Mouse (Mus musculus) midbrain, embryonic 13.5 days (tissue): Measurements from ENCODE around the gene Cyp2b10. TPM values are rescaled to one million over a fixed set of nuclear protein-coding genes. Genes with fewer than 3 reads are reported as not detected.
"Not testable (repeated sequence)": the region's sequence is repeated elsewhere in the genome, so short reads cannot be mapped to it uniquely, and the experiment has no call there.

Experiments
- ATAC-seq: fragments of 200-750 bp; cut with Nextera tagmentation; 2 replicates; pipeline ENCODE4 v1.8.0; 2017; ENCODE audit warnings: mild to moderate bottlenecking, moderate TSS enrichment, moderate library complexity
- H3K27ac ChIP-seq: fragments of 300-500 bp; sonication (generic); 2 replicates; pipeline ENCODE4 v1.5.1; 2015; ENCODE audit warnings: inconsistent platforms, mild to moderate bottlenecking, moderate library complexity
- H3K27me3 ChIP-seq: fragments of 300-500 bp; sonication (generic); 2 replicates; pipeline ENCODE4 v1.6.1; 2015; ENCODE audit warnings: mild to moderate bottlenecking, inconsistent platforms
- H3K36me3 ChIP-seq: fragments of 300-500 bp; sonication (generic); 2 replicates; pipeline ENCODE4 v1.6.1; 2015; ENCODE audit warnings: mild to moderate bottlenecking, inconsistent platforms
- H3K4me1 ChIP-seq: fragments of 300-500 bp; sonication (generic); replicated peaks from 2 replicates; pipeline ENCODE4 v1.6.1; 2015; ENCODE audit warnings: inconsistent platforms
- H3K4me2 ChIP-seq: fragments of 300-500 bp; sonication (generic); replicated peaks from 2 replicates; pipeline ENCODE4 v1.6.1; 2015; ENCODE audit warnings: moderate library complexity, mild to moderate bottlenecking, inconsistent platforms
- H3K4me3 ChIP-seq: fragments of 300-500 bp; sonication (generic); replicated peaks from 2 replicates; pipeline ENCODE4 v1.5.1; 2015; ENCODE audit warnings: mild to moderate bottlenecking, inconsistent platforms
- H3K9ac ChIP-seq: fragments of 300-500 bp; sonication (generic); replicated peaks from 2 replicates; pipeline ENCODE4 v1.6.1; 2015; ENCODE audit warnings: mild to moderate bottlenecking, inconsistent platforms
- H3K9me3 ChIP-seq: fragments of 300-500 bp; sonication (generic); 2 replicates; pipeline ENCODE4 v1.6.1; 2016; ENCODE audit warnings: mild to moderate bottlenecking, inconsistent platforms
- WGBS: fragments of 180-500 bp; shearing (Covaris S2); methylation state at CpG from one replicate; pipeline ENCODE4 v1.1.7; 2015; 5-methylcytosine and 5-hydroxymethylcytosine counted together
- polyA plus RNA-seq: library from polyadenylated mRNA; unstranded; fragments of >200 nt; fragmentation: Nextera tagmentation; extraction: Ambion mirVana; gene quantifications from 2 replicates; pipeline ENCODE4 v1.2.1, GENCODE M21; 2015

Cyp2b10 gene
- polyA plus RNA-seq: not detected in 2 replicates

DNA sequence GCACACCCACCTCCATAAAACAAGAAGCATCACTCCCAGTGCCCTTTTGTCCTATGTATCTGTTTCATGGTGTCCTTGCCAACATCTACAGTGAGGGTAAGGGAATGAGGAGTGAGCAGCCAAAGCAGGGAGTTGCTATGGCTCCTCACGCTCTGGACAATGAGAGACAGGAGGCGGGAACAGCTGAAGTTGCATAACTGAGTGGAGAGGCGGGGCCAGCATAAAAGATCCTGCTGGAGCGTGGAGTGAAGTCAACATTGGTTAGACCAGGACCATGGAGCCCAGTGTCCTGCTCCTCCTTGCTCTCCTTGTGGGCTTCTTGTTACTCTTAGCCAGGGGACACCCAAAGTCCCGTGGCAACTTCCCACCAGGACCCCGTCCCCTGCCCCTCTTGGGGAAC, at the start of gene Cyp2b10:
TSS of gene Cyp2b10 (plus strand) at position 210 of the 400 bp plus-strand sequence.
- no peak within 1 kb of the TSS for H3K9ac ChIP-seq
- no peak within 1 kb of the TSS for H3K4me3 ChIP-seq
- H3K36me3 ChIP-seq: no peaks in the 10 kb centered on the region
- no peak within 1 kb of the TSS for H3K27ac ChIP-seq
- WGBS: 72% methylated on average over 6 of the region's 6 CpGs
- ATAC-seq: no peak
- no peaks in the 10 kb centered on the region for H3K27me3 ChIP-seq
- H3K4me1 ChIP-seq: no peaks in the 10 kb centered on the region
- H3K4me2 ChIP-seq: no peak within 1 kb of the TSS
- peaks cover 9% of the 10 kb centered on the region; the same call in 1 of the 2 replicates for H3K9me3 ChIP-seq

GRCm38 (mm10) chr7:25847722-25848443, 49.5 kb upstream of the Cyp2b10 start:
- WGBS: 11% methylated on average over 13 of the region's 13 CpGs
- H3K27me3 ChIP-seq: no peaks in the 10 kb centered on the region
- H3K27ac ChIP-seq: no peak overlapping the region
- peak overlapping the region; percentile 38 for H3K4me3 ChIP-seq
- H3K36me3 ChIP-seq: no peaks in the 10 kb centered on the region
- no peaks in the 10 kb centered on the region for H3K9me3 ChIP-seq
- peak overlapping the region; percentile 51 for H3K4me2 ChIP-seq
- H3K9ac ChIP-seq: peak overlapping the region; percentile 40
- peak; percentile 79 for ATAC-seq
- no peaks in the 10 kb centered on the region for H3K4me1 ChIP-seq

DNA sequence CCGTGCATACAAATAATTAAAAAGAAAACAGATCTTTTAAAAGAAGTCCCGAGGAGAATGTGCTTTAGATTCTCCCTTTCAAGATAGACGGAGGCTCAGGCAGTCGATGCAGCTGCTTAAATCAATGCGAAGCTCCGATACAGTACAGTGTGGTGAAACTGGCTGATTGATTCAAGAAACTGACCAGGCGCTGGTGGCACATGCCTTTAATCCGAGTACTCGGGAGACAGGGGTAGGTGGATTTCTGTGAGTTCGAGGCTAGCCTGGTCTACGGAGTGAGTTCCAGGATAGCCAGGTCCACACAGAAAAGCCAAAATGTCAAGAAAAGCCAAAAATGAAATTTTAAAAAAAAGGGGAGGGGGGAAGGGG, 49.0 kb upstream of the Cyp2b10 start:
- no peaks in the 10 kb centered on the region for H3K36me3 ChIP-seq
- no peak overlapping the region for H3K27ac ChIP-seq
- peak overlapping the region; percentile 38 for H3K4me3 ChIP-seq
- whole genome bisulfite sequencing: 26% methylated on average over 11 of the region's 11 CpGs
- no peaks in the 10 kb centered on the region for H3K27me3 ChIP-seq
- no peaks in the 10 kb centered on the region for H3K9me3 ChIP-seq
- peak overlapping the region; percentile 40 for H3K9ac ChIP-seq
- no peaks in the 10 kb centered on the region for H3K4me1 ChIP-seq
- peak overlapping the region; percentile 51 for H3K4me2 ChIP-seq
- peak; percentile 74; the same call in 1 of the 2 replicates for ATAC-seq

DNA sequence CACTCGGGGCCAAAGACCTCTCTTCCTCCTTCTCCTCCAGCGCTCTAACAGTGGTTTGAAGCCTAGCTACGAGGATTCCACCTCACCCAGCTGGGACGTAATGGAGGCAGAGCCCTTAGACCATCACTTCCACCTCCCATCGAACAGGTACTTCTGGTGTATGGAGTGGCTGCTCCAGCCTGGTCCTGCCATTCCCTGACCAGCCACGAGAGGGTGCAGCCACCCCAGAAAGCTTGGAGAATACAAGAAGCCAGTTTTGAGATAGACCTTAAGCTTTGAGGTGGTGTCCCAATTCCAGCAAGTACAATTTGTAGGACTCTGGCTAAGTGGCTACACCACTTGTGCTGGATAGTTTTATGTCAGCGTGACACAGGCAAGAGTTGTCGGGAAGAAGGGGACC, 42.3 kb upstream of the Cyp2b10 start:
- WGBS: 42% methylated on average over 8 of the region's 8 CpGs
- H3K4me1 ChIP-seq: no peaks in the 10 kb centered on the region

GRCm38 (mm10) chr7:25859962-25860870, 37.2 kb upstream of the Cyp2b10 start:
- no peaks in the 10 kb centered on the region for H3K27me3 ChIP-seq
- no peak overlapping the region for H3K9ac ChIP-seq
- no peak overlapping the region; the same call in 1 of the 2 replicates for H3K4me3 ChIP-seq
- H3K9me3 ChIP-seq: no peaks in the 10 kb centered on the region
- peak overlapping the region; percentile 41 for H3K4me2 ChIP-seq
- H3K4me1 ChIP-seq: no peaks in the 10 kb centered on the region
- ATAC-seq: 0 out of 2 replicates have a peak, but pooled peaks have one; percentile 37
- no peaks in the 10 kb centered on the region for H3K36me3 ChIP-seq
- WGBS: 17% methylated on average over 9 of the region's 9 CpGs
- H3K27ac ChIP-seq: no peak overlapping the region

More for the DNA sequence above, 42.3 kb upstream of the Cyp2b10 start:
- Histone ChIP-seq H3K9me3 (0 out of 2 replicates have a peak, but pooled peaks cover 3% of the 10 kb centered on the region), H3K36me3 (no peaks in the 10 kb centered on the region), H3K27me3 (no peaks in the 10 kb centered on the region), H3K9ac (no peak overlapping the region), H3K4me2 (no peak overlapping the region), H3K27ac (no peak overlapping the region), H3K4me3 (no peak overlapping the region)
- no peak for ATAC-seq

- Histone ChIP-seq H3K27me3 (no peaks in the 10 kb centered on the region), H3K36me3 (no peaks in the 10 kb centered on the region), H3K4me3 (no peak overlapping the region), H3K4me1 (no peaks in the 10 kb centered on the region), H3K9me3 (0 out of 2 replicates have a peak, but pooled peaks cover 2% of the 10 kb centered on the region), H3K27ac (no peak overlapping the region), H3K4me2 (no peak overlapping the region), H3K9ac (no peak overlapping the region)
- no peak for ATAC-seq
- WGBS: 81% methylated on average over 2 of the region's 2 CpGs
Measured at GRCm38 (mm10) chr7:25862365-25862764, 35.1 kb upstream of the Cyp2b10 start.

GRCm38 (mm10) chr7:25863756-25864155, 33.7 kb upstream of the Cyp2b10 start:
- Histone ChIP-seq H3K4me2 (no peak overlapping the region), H3K27ac (no peak overlapping the region), H3K4me3 (no peak overlapping the region), H3K36me3 (no peaks in the 10 kb centered on the region), H3K9me3 (peaks cover 15% of the 10 kb centered on the region), H3K27me3 (no peaks in the 10 kb centered on the region), H3K9ac (no peak overlapping the region), H3K4me1 (no peaks in the 10 kb centered on the region)
- WGBS: 86% methylated on average over 3 of the region's 3 CpGs
- ATAC-seq: no peak

GRCm38 (mm10) chr7:25864861-25865260, 32.6 kb upstream of the Cyp2b10 start:
- no peak for ATAC-seq
- Histone ChIP-seq H3K4me3 (no peak overlapping the region), H3K9ac (no peak overlapping the region), H3K4me2 (no peak overlapping the region), H3K27ac (no peak overlapping the region), H3K36me3 (no peaks in the 10 kb centered on the region), H3K4me1 (no peaks in the 10 kb centered on the region), H3K9me3 (peaks cover 18% of the 10 kb centered on the region), H3K27me3 (no peaks in the 10 kb centered on the region)
- WGBS: 37% methylated on average over 5 of the region's 5 CpGs

DNA sequence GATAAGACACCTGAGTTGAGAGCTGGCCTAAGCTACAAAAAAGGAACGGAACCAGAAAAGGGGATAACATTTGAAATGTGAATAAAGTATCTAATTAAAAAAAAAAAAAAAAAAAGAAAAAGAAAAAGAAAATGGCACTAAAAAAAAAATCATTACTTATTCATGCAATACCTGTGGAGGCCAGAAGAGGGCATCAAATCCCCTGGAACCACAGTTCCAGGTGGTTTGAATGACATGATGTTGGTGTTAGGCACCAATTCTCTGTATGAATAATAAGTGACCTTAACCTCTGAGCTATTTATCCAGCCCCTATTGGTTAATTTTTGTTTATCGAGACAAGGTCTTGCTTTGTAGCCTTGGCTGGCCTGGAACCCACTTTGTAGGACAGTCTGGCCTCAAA, 27.6 kb upstream of the Cyp2b10 start:
- WGBS: 74% methylated on average over 2 of the region's 2 CpGs
- Histone ChIP-seq H3K4me3 (no peak overlapping the region), H3K4me1 (no peaks in the 10 kb centered on the region), H3K27ac (no peak overlapping the region), H3K9ac (no peak overlapping the region), H3K4me2 (no peak overlapping the region), H3K27me3 (no peaks in the 10 kb centered on the region), H3K36me3 (no peaks in the 10 kb centered on the region), H3K9me3 (peaks cover 18% of the 10 kb centered on the region)
- ATAC-seq: no peak

- no peak for ATAC-seq
- H3K9me3 ChIP-seq: peaks cover 14% of the 10 kb centered on the region
- H3K4me2 ChIP-seq: no peak overlapping the region
Measured at GRCm38 (mm10) chr7:25872624-25873023, 24.8 kb upstream of the Cyp2b10 start.

DNA sequence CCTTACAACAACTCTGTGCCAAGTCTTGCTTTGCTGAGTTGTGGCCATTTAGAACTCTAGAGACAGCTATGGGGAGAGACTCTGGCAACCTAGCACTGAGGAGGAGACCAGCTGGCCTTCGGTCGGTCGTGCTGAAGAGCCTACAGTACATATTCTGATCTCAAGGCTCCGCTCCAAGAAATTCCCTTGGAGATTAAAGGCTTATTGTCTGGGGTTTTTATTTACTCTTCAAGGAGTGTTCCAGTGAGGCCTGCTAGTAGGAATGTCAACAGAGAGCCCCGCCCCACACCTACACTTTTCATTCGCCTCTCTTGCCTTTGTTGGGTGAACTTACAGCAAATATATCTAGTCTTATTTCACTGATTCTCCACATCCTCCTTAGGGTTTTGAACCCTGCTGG, 18.7 kb upstream of the Cyp2b10 start:
- H3K4me1 ChIP-seq: no peaks in the 10 kb centered on the region
- no peaks in the 10 kb centered on the region for H3K9me3 ChIP-seq
- no peak overlapping the region for H3K4me3 ChIP-seq
- ATAC-seq: no peak
- H3K4me2 ChIP-seq: no peak overlapping the region
- H3K27me3 ChIP-seq: no peaks in the 10 kb centered on the region
- no peak overlapping the region for H3K27ac ChIP-seq
- H3K9ac ChIP-seq: no peak overlapping the region
- 34% methylated on average over 6 of the region's 6 CpGs for WGBS
- H3K36me3 ChIP-seq: no peaks in the 10 kb centered on the region

More at GRCm38 (mm10) chr7:25872624-25873023, 24.8 kb upstream of the Cyp2b10 start:
- H3K4me1 ChIP-seq: no peaks in the 10 kb centered on the region
- H3K9ac ChIP-seq: no peak overlapping the region
- no peak overlapping the region for H3K4me3 ChIP-seq
- no peaks in the 10 kb centered on the region for H3K36me3 ChIP-seq
- no peak overlapping the region for H3K27ac ChIP-seq
- H3K27me3 ChIP-seq: no peaks in the 10 kb centered on the region

GRCm38 (mm10) chr7:25880721-25881120, 16.7 kb upstream of the Cyp2b10 start:
- H3K27me3 ChIP-seq, H3K36me3 ChIP-seq, ATAC-seq, H3K27ac ChIP-seq, H3K9ac ChIP-seq, H3K4me1 ChIP-seq, H3K9me3 ChIP-seq, H3K4me3 ChIP-seq, H3K4me2 ChIP-seq: not testable (repeated sequence)
- 5% methylated on average over 7 of the region's 7 CpGs for WGBS
